Comparison of ENCODE assay signal across 18 mouse cellular contexts in the genomic region with DNA sequence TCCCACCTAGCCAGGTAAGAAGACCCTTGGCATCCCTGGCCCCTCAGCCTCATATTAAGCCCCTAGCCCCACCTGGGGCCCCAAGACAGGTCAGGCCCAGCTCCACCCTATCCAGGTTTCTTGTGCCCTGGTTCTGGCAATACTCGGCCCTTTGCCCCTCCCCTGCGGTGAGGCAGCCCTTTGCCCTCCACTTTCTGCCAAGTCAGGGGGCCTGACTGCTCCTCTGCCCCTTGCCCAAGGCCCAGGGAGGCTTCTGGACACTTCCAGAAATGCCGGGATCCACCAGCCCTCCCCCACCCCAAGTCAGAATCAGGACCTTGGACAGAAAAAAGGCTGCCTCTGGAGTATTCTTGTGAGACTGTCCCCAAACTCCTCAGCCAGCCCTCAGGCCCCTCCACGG. TPM values are rescaled to one million over a fixed set of nuclear protein-coding genes. Genes with fewer than 3 reads are reported as not detected.
DNase-seq lines count a peak whose midpoint lies in the region; ATAC-seq and TF ChIP-seq lines count a peak whose summit lies in the region.
"Had no signal": no experiment of that assay in that cellular context is flagged by ENCODE, and none has a peak within 500 bp of the region (broad histone marks: within the 10 kb centered on the region; RNA-seq: fewer than 3 reads in every experiment).

No protein-coding gene starts in this region.

- H3K4me2 ChIP-seq in midbrain, postnatal 0 days (ENCODE audit: low read depth, low read length, poor library complexity, severe bottlenecking), result no peak overlapping the region
- peak overlapping the region; percentile 42 for H3K4me2 ChIP-seq in stomach, embryonic 15.5 days
- H3K4me2 ChIP-seq: embryonic facial prominence, embryonic 12.5 days; hindbrain, embryonic 14.5 days; limb, embryonic 15.5 days had no signal

- H3K4me3 ChIP-seq in midbrain, embryonic 10.5 days, result no peak overlapping the region
- no peak overlapping the region for H3K4me3 ChIP-seq in midbrain, postnatal 0 days (ENCODE audit: low read depth, low read length)
- H3K4me3 ChIP-seq in stomach, embryonic 15.5 days (replicated peaks), result peak overlapping the region; percentile 46
- no peak overlapping the region for H3K4me3 ChIP-seq in left cerebral cortex, adult 2 months
- H3K4me3 ChIP-seq: embryonic facial prominence, embryonic 12.5 days; limb, embryonic 15.5 days had no signal

- H3K36me3 ChIP-seq in midbrain, embryonic 10.5 days, result no peaks in the 10 kb centered on the region
- H3K36me3 ChIP-seq in midbrain, postnatal 0 days (ENCODE audit: insufficient read depth, low read length), result no peaks in the 10 kb centered on the region
- no peaks in the 10 kb centered on the region for H3K36me3 ChIP-seq in stomach, embryonic 15.5 days
- H3K36me3 ChIP-seq: embryonic facial prominence, embryonic 12.5 days; limb, embryonic 15.5 days had no signal

- peaks cover 21% of the 10 kb centered on the region for H3K4me1 ChIP-seq in midbrain, embryonic 10.5 days
- H3K4me1 ChIP-seq in midbrain, postnatal 0 days (ENCODE audit: insufficient read depth, low read length), result no peaks in the 10 kb centered on the region
- 0 out of 2 replicates have a peak, but pooled peaks cover 5% of the 10 kb centered on the region for H3K4me1 ChIP-seq in stomach, embryonic 15.5 days
- H3K4me1 ChIP-seq: limb, embryonic 15.5 days had no signal

- H3K9me3 ChIP-seq in midbrain, embryonic 10.5 days (replicated peaks), result no peaks in the 10 kb centered on the region
- H3K9me3 ChIP-seq in midbrain, postnatal 0 days (ENCODE audit: low read length), result no peaks in the 10 kb centered on the region
- H3K9me3 ChIP-seq in stomach, embryonic 15.5 days, result no peaks in the 10 kb centered on the region
- H3K9me3 ChIP-seq: embryonic facial prominence, embryonic 12.5 days; limb, embryonic 15.5 days had no signal

- ATAC-seq in midbrain, postnatal 0 days (ENCODE audit: low FRiP score), result no peak
- ATAC-seq in stomach, embryonic 15.5 days (ENCODE audit: insufficient read depth, low FRiP score, low read depth), result no peak
- ATAC-seq: forebrain, embryonic 16.5 days had no signal

- DNase-seq in midbrain, embryonic 10.5 days (ENCODE audit: low spot score), result no peak
- no peak for DNase-seq in midbrain, postnatal 0 days (ENCODE audit: low spot score)
- peak; percentile 86 for DNase-seq in kidney, adult 18-20 months
- DNase-seq in kidney, postnatal 36 days, result peak; percentile 88 to 92
- no peak for DNase-seq in left cerebral cortex, adult 2 months (ENCODE audit: extremely low spot score in 1 of 2, low spot score in 2 of 2)
- DNase-seq in spleen, adult 18-20 months, result no peak
- DNase-seq in right cerebral cortex, adult 2 months (ENCODE audit: low spot score in 2 of 2), result no peak
- DNase-seq: cerebellum, adult 9-11 months; gastrocnemius, postnatal 25 days; right cerebral cortex, postnatal 14 days had no signal

- 0 out of 2 replicates have a peak overlapping the region, but pooled peaks have one; percentile 18 for H3K27ac ChIP-seq in midbrain, embryonic 10.5 days (replicated peaks)
- H3K27ac ChIP-seq in midbrain, postnatal 0 days (ENCODE audit: low read depth, low read length), result no peak overlapping the region
- H3K27ac ChIP-seq in stomach, embryonic 15.5 days, result peak overlapping the region; percentile 86
- no peak overlapping the region for H3K27ac ChIP-seq in left cerebral cortex, adult 2 months
- H3K27ac ChIP-seq: embryonic facial prominence, embryonic 12.5 days; hindbrain, embryonic 14.5 days; limb, embryonic 15.5 days; macrophage had no signal

- peaks cover 22% of the 10 kb centered on the region for H3K27me3 ChIP-seq in midbrain, embryonic 10.5 days (ENCODE audit: low read depth, poor library complexity, severe bottlenecking)
- no peaks in the 10 kb centered on the region for H3K27me3 ChIP-seq in midbrain, postnatal 0 days (ENCODE audit: insufficient read depth, low read length)
- H3K27me3 ChIP-seq in stomach, embryonic 15.5 days (replicated peaks), result no peaks in the 10 kb centered on the region

- intact Hi-C loops in left cerebral cortex, adult 2 months (cut with DNase I), result no loop called here

- 18% methylated on average over 4 of the region's 4 CpGs for WGBS in midbrain, embryonic 10.5 days
- 20% methylated on average over 4 of the region's 4 CpGs for WGBS in midbrain, postnatal 0 days
- 15% methylated on average over 4 of the region's 4 CpGs for WGBS in stomach, embryonic 15.5 days

- TF ChIP-seq CTCF in midbrain, postnatal 0 days (IDR thresholded peaks at IDR 0.05), result no peak
- TF ChIP-seq CTCF in left cerebral cortex, adult 2 months (IDR thresholded peaks at IDR 0.05), result no peak

- H3K9ac ChIP-seq in midbrain, postnatal 0 days (replicated peaks; ENCODE audit: low read length, poor library complexity, severe bottlenecking), result no peak overlapping the region
- H3K9ac ChIP-seq in stomach, embryonic 15.5 days, result peak overlapping the region; percentile 23
- H3K9ac ChIP-seq: embryonic facial prominence, embryonic 12.5 days; hindbrain, embryonic 14.5 days; limb, embryonic 15.5 days had no signal

RNA-seq across cellular contexts. Expression of a gene that starts 1.8 kb away (rescaled TPM):
- 0.06 TPM in 1 of 2 replicates, not detected in the other for polyA plus RNA-seq in midbrain, embryonic 10.5 days (2016; fragmentation: Nextera tagmentation; extraction: Ambion mirVana)
- not detected in 2 replicates for total RNA-seq in midbrain, postnatal 0 days (2014; rRNA removed)
- 0.05 and 0.06 TPM in 2 replicates for polyA plus RNA-seq in midbrain, postnatal 0 days (2015; fragmentation: Nextera tagmentation; extraction: Ambion mirVana)
- polyA plus RNA-seq in stomach, embryonic 15.5 days (2015; fragmentation: Nextera tagmentation; extraction: Ambion mirVana), result 11.2 and 16.2 TPM in 2 replicates
- total RNA-seq in left cerebral cortex, adult 2 months (2021), result not detected
- total RNA-seq: gastrocnemius, postnatal 25 days; left cerebral cortex, adult 18-20 months; monocyte, adult 5-6 weeks had no signal
- polyA plus RNA-seq: hindbrain, embryonic 14.5 days; limb, embryonic 15.5 days; macrophage had no signal

RNA-seq across cellular contexts. Expression of a gene that starts 27.1 kb away (rescaled TPM):
- 48.7 and 50.3 TPM in 2 replicates for polyA plus RNA-seq in midbrain, embryonic 10.5 days (2016; fragmentation: Nextera tagmentation; extraction: Ambion mirVana)
- total RNA-seq in midbrain, postnatal 0 days (2014; rRNA removed), result 62.9 and 71.3 TPM in 2 replicates
- polyA plus RNA-seq in midbrain, postnatal 0 days (2015; fragmentation: Nextera tagmentation; extraction: Ambion mirVana), result 189 and 225 TPM in 2 replicates
- 52.4 and 57.4 TPM in 2 replicates for polyA plus RNA-seq in stomach, embryonic 15.5 days (2015; fragmentation: Nextera tagmentation; extraction: Ambion mirVana)
- total RNA-seq in left cerebral cortex, adult 2 months (2021), result 100 to 1,000 TPM; 214 to 229 TPM

RNA-seq across cellular contexts. Expression of a gene that starts 41.9 kb away (rescaled TPM):
- polyA plus RNA-seq in midbrain, embryonic 10.5 days (2016; fragmentation: Nextera tagmentation; extraction: Ambion mirVana), result 11.5 and 12.0 TPM in 2 replicates
- total RNA-seq in midbrain, postnatal 0 days (2014; rRNA removed), result 153 TPM in 2 replicates
- polyA plus RNA-seq in midbrain, postnatal 0 days (2015; fragmentation: Nextera tagmentation; extraction: Ambion mirVana), result 34.9 and 37.1 TPM in 2 replicates
- polyA plus RNA-seq in stomach, embryonic 15.5 days (2015; fragmentation: Nextera tagmentation; extraction: Ambion mirVana), result 31.5 and 34.2 TPM in 2 replicates
- total RNA-seq in left cerebral cortex, adult 2 months (2021), result 10 to 100 TPM; 85.2 to 87.0 TPM

RNA-seq across cellular contexts. Expression of a gene that starts 46.0 kb away (rescaled TPM):
- not detected in 2 replicates for polyA plus RNA-seq in midbrain, embryonic 10.5 days (2016; fragmentation: Nextera tagmentation; extraction: Ambion mirVana)
- total RNA-seq in midbrain, postnatal 0 days (2014; rRNA removed), result 0.24 and 3.8 TPM in 2 replicates
- 0.32 and 0.79 TPM in 2 replicates for polyA plus RNA-seq in midbrain, postnatal 0 days (2015; fragmentation: Nextera tagmentation; extraction: Ambion mirVana)
- polyA plus RNA-seq in stomach, embryonic 15.5 days (2015; fragmentation: Nextera tagmentation; extraction: Ambion mirVana), result 0.90 and 1.2 TPM in 2 replicates
- under 1 TPM in 1 of 2 experiments, not detected in 1; 0.81 TPM for total RNA-seq in left cerebral cortex, adult 2 months (2021)

Comparison
In these comparisons a context has a peak if more than half of its experiments do, and no peak if none do; other contexts are left out.
1. H3K27ac ChIP-seq: peak in midbrain, embryonic 10.5 days (single experiment) and stomach, embryonic 15.5 days (single experiment); none in midbrain, postnatal 0 days (single experiment) and left cerebral cortex, adult 2 months (single experiment).
2. DNase-seq: peak in kidney, adult 18-20 months (single experiment) and kidney, postnatal 36 days (2 of 2); none in midbrain, embryonic 10.5 days (single experiment), midbrain, postnatal 0 days (single experiment), left cerebral cortex, adult 2 months (0 of 2), spleen, adult 18-20 months (0 of 2) and right cerebral cortex, adult 2 months (0 of 2).
3. RNA of a gene that starts 1.8 kb away (polyA plus RNA-seq): 11.2 to 16.2 TPM in stomach, embryonic 15.5 days; 0.06 TPM in midbrain, embryonic 10.5 days and 0.05 to 0.06 TPM in midbrain, postnatal 0 days; every median in the first group is over 10 times any median in the second.